Mouse (Mus musculus): Measurements from ENCODE around the gene Ift172.

DNA sequence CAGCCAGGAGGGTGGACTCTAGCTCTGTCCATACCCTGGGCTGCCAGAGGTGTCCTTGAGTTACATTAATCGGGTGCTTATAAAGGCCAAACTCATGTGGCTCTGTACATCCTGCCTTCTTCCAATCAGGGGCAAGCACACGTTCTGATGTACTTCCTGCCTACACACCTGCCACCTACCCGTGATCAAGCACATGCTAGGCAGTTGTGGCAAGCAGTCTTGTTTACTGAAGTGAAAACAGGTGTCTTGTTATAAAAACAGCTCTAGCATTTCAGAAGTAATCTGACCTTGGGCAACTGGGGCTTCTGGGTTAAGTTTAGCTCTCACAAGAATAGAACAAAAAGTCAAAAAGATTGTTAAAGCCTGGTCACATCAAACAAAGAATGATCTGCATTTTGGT lies 33.2 kb upstream of the Ift172 start:
- TF ChIP-seq POLR2A (IDR thresholded peaks at IDR 0.05; ENCODE audit: control insufficient read depth, low read depth, low read length) (no peak), CTCF (IDR thresholded peaks at IDR 0.05; ENCODE audit: control insufficient read depth, insufficient read depth, insufficient replicate concordance, low read depth, low read length) (no peak)
